Mouse (Mus musculus) G1E (cell line): Measurements from ENCODE around the gene Enpp3. TPM values are rescaled to one million over a fixed set of nuclear protein-coding genes. Genes with fewer than 3 reads are reported as not detected.

ENCODE experiments used
- ATAC-seq: 2 replicates; pipeline ENCODE4 v1.8.0; 2016; ENCODE audit warnings: mild to moderate bottlenecking; ENCODE audit not compliant: insufficient number of reproducible peaks, poor library complexity, low FRiP score, severe bottlenecking; ENCODE audit errors: extremely low read depth
- DNase-seq: peaks from one replicate; pipeline ENCODE4 v3.0.0; 2012; ENCODE audit warnings: low spot score
- H3K27me3 ChIP-seq: 2 replicates; pipeline ENCODE4 v1.6.1; 2012; ENCODE audit warnings: mild to moderate bottlenecking, low read length, inconsistent platforms; ENCODE audit not compliant: insufficient read depth
- H3K36me3 ChIP-seq: replicated peaks from 2 replicates; pipeline ENCODE3; 2012; ENCODE audit warnings: mild to moderate bottlenecking, inconsistent platforms
- H3K4me1 ChIP-seq: 2 replicates; pipeline ENCODE4 v1.6.1; 2012; ENCODE audit warnings: low read depth, low read length, inconsistent platforms, mixed read lengths; ENCODE audit not compliant: insufficient read depth
- H3K4me3 ChIP-seq: 2 replicates; pipeline ENCODE4 v1.5.1; 2012; ENCODE audit warnings: low read depth, mild to moderate bottlenecking, inconsistent platforms, low read length, moderate library complexity, mixed read lengths
- H3K9me3 ChIP-seq: replicated peaks from 2 replicates; pipeline ENCODE4 v1.6.1; 2012; ENCODE audit warnings: inconsistent platforms
- CTCF ChIP-seq: IDR thresholded peaks from 2 replicates; pipeline ENCODE4 v1.5.1; 2012; ENCODE audit warnings: low read depth, low read length, inconsistent platforms, mixed read lengths
- GATA1 ChIP-seq: IDR thresholded peaks from 2 replicates; pipeline ENCODE4 v1.6.1; 2012; ENCODE audit warnings: borderline replicate concordance, low read length, inconsistent platforms, mixed read lengths
- GATA2 ChIP-seq: IDR thresholded peaks from 2 replicates; pipeline ENCODE4 v1.6.1; 2012; ENCODE audit warnings: low read depth, low read length, inconsistent platforms, borderline replicate concordance
- POLR2AphosphoS5 ChIP-seq: IDR thresholded peaks from 2 replicates; pipeline ENCODE4 v1.6.1; 2012; ENCODE audit warnings: low read depth, low read length, inconsistent platforms; ENCODE audit not compliant: insufficient replicate concordance
- TAL1 ChIP-seq: conservative IDR thresholded peaks from 2 replicates; pipeline ENCODE4 v1.6.1; 2012; ENCODE audit warnings: low read depth, low read length, inconsistent platforms, mixed read lengths
- polyA plus RNA-seq: library from polyadenylated mRNA; stranded (reverse); fragments of >175 nt; gene quantifications from 2 replicates; pipeline ENCODE4 v1.2.3, GENCODE M21; 2012
- total RNA-seq, 2 experiments: library from RNA; stranded (forward) in 1 of 2; stranded (reverse) in 1 of 2; fragments of 200-1000 nt in 1 of 2; fragments of >200 nt in 1 of 2; fragmentation: Nextera tagmentation in 1 of 2; gene quantifications; 2 replicates each; pipeline ENCODE4 v1.2.3; 2014 to 2017

Enpp3 gene
- total and polyA plus RNA-seq, 3 experiments = 0.27 TPM; not detected in 2

DNA sequence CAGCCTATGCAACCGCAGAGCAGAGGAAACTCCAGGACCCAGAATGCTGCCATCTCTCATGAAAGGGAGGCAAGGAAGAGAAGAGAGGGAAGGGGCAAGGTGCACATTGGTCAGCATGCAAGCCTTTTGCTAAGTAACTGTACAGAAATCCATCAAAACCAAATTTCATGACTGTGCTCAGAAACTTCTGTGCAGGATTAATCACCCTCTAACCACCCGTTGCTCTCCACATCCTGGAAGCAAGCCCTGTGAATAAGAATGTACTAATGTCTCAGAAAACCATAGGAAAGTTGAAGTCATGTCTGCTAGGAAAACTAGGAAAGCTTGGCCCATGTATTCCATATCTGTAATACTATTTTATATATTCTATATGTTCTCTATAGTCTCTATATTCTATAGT lies 103.5 kb downstream of the Enpp3 start:
- Histone ChIP-seq H3K4me3 (no peak overlapping the region), H3K4me1 (peaks cover 25% of the 10 kb centered on the region), H3K9me3 (no peaks in the 10 kb centered on the region), H3K27me3 (no peaks in the 10 kb centered on the region), H3K36me3 (no peaks in the 10 kb centered on the region)
- DNase-seq (no peak), ATAC-seq (no peak)
- no peak for TF ChIP-seq GATA2

DNA sequence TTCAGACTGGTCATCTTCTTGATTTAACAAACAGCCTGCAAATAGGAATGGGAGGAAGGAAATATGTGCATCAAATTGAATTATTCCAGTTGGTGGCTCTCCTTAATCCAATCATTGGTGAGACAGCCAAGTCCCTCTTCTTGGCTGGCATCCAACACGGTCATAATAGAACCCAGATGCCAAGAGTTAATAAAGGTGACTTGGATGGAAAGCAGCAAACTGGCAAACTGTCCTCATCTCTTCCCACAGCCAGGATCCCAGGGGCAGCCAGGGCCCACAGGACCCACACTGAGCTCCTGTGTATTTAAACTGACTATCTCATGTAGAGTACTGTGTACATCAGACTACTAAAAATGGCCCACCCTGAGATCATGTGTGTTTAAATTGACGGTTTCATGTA lies 104.2 kb downstream of the Enpp3 start:
- TF ChIP-seq TAL1 (no peak), GATA2 (no peak), CTCF (no peak), POLR2AphosphoS5 (no peak), GATA1 (no peak)
- DNase-seq (no peak), ATAC-seq (no peak)
- H3K27me3 ChIP-seq = no peaks in the 10 kb centered on the region
- peaks cover 28% of the 10 kb centered on the region for H3K4me1 ChIP-seq
- H3K36me3 ChIP-seq = no peaks in the 10 kb centered on the region
- H3K9me3 ChIP-seq = no peaks in the 10 kb centered on the region
- no peak overlapping the region for H3K4me3 ChIP-seq

DNA sequence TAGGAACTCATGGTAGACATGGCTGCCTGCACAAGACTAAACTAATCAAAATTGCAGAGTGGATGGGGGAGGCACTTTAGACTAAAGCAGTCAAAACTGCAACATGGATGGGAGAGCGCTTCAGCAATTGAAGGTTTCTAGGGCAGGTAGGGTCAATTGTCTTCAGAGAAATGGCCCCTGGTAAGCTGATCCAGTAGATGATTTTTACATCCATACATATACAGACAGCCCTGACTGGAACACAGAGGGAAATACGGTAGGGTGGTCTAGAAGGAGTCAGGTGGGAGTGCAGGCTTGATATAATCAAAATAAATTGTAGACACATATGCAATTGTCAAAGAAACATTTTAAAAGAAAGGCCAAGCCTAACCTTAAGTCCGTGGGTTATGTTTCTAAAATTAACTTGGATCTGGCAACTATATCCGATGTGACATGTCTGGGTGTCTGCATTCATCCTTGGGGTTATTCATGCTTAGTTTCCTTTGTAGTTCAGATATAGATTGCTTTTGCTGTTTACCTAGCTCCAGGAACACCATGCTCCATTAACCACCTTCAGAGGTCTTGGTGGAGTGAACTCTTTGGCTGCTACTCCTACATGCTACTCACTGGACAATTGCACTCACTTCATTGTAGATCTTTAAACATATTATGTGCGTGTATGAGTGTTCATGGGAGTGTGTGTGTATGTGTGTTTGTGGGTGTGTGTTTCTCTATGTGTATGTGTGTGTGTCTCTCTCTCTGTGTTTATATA lies 107.4 kb downstream of the Enpp3 start:
- ATAC-seq (no peak), DNase-seq (no peak)
- H3K4me3 ChIP-seq = no peak overlapping the region
- H3K27me3 ChIP-seq = no peaks in the 10 kb centered on the region
- H3K36me3 ChIP-seq = no peaks in the 10 kb centered on the region
- H3K4me1 ChIP-seq = peaks cover 23% of the 10 kb centered on the region
- TF ChIP-seq POLR2AphosphoS5 (no peak), CTCF (no peak), TAL1 (no peak), GATA1 (no peak), GATA2 (no peak)
- H3K9me3 ChIP-seq = no peaks in the 10 kb centered on the region

DNA sequence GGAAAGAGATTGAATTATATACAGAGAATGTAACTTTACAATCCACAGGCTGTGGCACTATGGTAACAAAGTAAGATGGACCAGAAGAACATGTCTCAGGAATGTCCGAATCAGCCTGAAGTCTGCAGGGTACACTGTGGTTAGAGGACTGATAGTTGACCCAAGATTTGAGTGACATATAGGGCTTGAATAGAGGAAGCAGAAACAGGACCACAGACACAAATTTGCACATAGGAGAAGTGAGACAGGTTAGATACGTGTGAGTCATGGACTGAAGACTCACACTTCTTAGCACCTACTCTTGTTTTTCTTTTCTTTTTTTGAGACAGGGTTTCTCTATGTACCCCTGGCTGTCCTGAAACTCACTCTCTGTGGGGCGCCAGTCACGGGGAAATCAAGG lies 115.1 kb downstream of the Enpp3 start:
- no peaks in the 10 kb centered on the region for H3K36me3 ChIP-seq
- no peak for ATAC-seq
- no peaks in the 10 kb centered on the region for H3K27me3 ChIP-seq
- H3K9me3 ChIP-seq = peaks cover 5% of the 10 kb centered on the region
- no peak overlapping the region for H3K4me3 ChIP-seq
- peaks cover 23% of the 10 kb centered on the region for H3K4me1 ChIP-seq
- TF ChIP-seq POLR2AphosphoS5 = no peak
- no peak for TF ChIP-seq GATA1
- no peak for TF ChIP-seq GATA2
- TF ChIP-seq CTCF = no peak
- no peak for TF ChIP-seq TAL1
- no peak for DNase-seq

DNA sequence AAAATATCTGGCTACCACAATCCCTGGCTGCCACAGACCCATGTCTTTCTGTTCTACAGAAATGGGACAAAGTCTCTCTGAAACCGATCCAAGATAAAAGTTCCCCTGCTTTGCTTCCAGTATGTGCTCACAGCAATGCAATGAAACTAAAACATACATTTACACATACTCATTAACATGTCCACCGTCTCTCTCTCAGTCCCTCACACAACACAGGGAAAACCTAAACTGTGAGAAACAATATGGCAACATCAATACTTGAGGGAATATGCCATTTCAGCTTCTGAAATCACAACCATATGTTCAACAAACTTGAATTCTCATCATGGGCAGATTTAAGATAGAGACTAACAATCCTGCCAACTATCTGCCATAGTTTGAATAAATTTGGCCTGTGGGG lies 117.4 kb downstream of the Enpp3 start:
- H3K36me3 ChIP-seq = no peaks in the 10 kb centered on the region
- peaks cover 5% of the 10 kb centered on the region for H3K9me3 ChIP-seq
- TF ChIP-seq POLR2AphosphoS5 = no peak
- TF ChIP-seq TAL1 = no peak
- DNase-seq = no peak
- H3K4me1 ChIP-seq = peaks cover 8% of the 10 kb centered on the region
- H3K4me3 ChIP-seq = no peak overlapping the region
- ATAC-seq = no peak
- no peaks in the 10 kb centered on the region for H3K27me3 ChIP-seq

Other genes with a start within 250 kb of the Enpp3 start
- 4.4 TPM in 1 of 2 replicates, not detected in the other for gene Ccn2, start 247.4 kb downstream of the Enpp3 start, total RNA-seq (2014; fragmentation: Nextera tagmentation)
- gene Ccn2, start 247.4 kb downstream of the Enpp3 start, total RNA-seq (2017) = not detected in 2 replicates
- not detected in 2 replicates for gene Ccn2, start 247.4 kb downstream of the Enpp3 start, polyA plus RNA-seq
- gene Enpp1, start 130.7 kb downstream of the Enpp3 start, total RNA-seq (2014; fragmentation: Nextera tagmentation) = 0.23 and 0.53 TPM in 2 replicates
- gene Enpp1, start 130.7 kb downstream of the Enpp3 start, total RNA-seq (2017) = 0.06 and 0.16 TPM in 2 replicates
- 0.01 TPM in 1 of 2 replicates, not detected in the other for gene Enpp1, start 130.7 kb downstream of the Enpp3 start, polyA plus RNA-seq
- gene Med23, start 27.2 kb upstream of the Enpp3 start, total RNA-seq (2014; fragmentation: Nextera tagmentation) = 48.9 and 52.8 TPM in 2 replicates
- 30.0 and 34.0 TPM in 2 replicates for gene Med23, start 27.2 kb upstream of the Enpp3 start, total RNA-seq (2017)
- 8.9 and 13.7 TPM in 2 replicates for gene Med23, start 27.2 kb upstream of the Enpp3 start, polyA plus RNA-seq
- not detected in 2 replicates for gene Arg1, start 84.7 kb upstream of the Enpp3 start, total RNA-seq (2014; fragmentation: Nextera tagmentation)
- gene Arg1, start 84.7 kb upstream of the Enpp3 start, total RNA-seq (2017) = not detected in 2 replicates
- not detected in 2 replicates for gene Arg1, start 84.7 kb upstream of the Enpp3 start, polyA plus RNA-seq